Mouse (Mus musculus) olfactory bulb, adult 2 months (tissue): Measurements from ENCODE around the gene Mpnd.

ENCODE experiments used
- CTCF ChIP-seq: fragments of 200-500 bp; IDR thresholded peaks from 2 replicates; pipeline ENCODE4 v1.5.1; 2012; ENCODE audit warnings: low read depth, mild to moderate bottlenecking, low read length, moderate library complexity; ENCODE audit not compliant: insufficient read depth
- POLR2A ChIP-seq: fragments of 200-500 bp; IDR thresholded peaks from 2 replicates; pipeline ENCODE4 v1.6.1; 2012; ENCODE audit warnings: mild to moderate bottlenecking, low read depth, low read length, moderate library complexity; ENCODE audit not compliant: insufficient read depth

DNA sequence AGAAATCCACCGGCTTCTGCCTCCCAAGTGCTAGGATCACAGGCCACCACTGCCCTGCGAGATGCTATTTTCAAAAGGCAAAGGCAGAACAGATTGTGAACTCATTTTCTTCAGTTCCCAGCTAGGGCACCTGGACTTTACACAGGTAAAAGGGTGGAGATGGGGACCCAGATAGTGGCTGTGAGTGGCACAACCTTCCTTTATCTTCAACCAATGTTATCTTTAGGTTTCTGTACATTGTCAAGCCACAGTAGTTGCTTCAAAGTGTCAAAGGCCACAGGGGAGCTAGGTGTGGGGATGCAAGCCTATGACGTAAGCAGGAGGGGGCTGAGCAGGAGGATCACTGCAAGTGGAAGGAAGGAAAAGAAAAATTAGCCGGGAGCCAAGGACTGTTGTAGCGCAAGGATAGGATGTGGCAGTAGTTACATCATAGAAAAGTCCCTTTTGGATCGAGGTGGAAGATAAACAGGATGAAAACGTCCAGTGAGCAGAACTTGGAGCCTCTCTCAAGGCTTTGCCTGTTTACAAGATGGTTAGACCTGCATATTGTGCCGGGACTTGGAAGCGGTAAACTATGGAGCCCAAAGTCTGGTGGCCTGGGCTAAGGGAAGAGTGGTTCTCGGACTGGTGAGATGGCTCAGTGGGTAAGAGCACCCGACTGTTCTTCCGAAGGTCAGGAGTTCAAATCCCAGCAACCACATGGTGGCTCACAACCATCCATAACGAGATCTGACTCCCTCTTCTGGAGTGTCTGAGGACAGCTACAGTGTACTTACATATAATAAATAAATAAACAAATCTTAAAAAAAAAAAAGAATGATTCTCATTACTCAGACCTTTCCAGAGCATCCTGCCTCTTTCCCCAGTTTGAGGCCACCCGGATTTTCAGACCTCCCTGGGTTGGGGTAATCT lies 2.2 kb downstream of the Mpnd start:
- TF ChIP-seq CTCF, result no peak
- TF ChIP-seq POLR2A, result no peak
